Mouse (Mus musculus): ENCODE data around the gene Ssxb6. TPM values are rescaled to one million over a fixed set of nuclear protein-coding genes. Genes with fewer than 3 reads are reported as not detected.
"Not testable (repeated sequence)": the region's sequence is repeated elsewhere in the genome, so short reads cannot be mapped to it uniquely, and the experiment has no call there.

The Ssxb6 gene
- polyA plus RNA-seq (2015; fragmentation: Nextera tagmentation; extraction: Ambion mirVana): not detected in 2 replicates

DNA sequence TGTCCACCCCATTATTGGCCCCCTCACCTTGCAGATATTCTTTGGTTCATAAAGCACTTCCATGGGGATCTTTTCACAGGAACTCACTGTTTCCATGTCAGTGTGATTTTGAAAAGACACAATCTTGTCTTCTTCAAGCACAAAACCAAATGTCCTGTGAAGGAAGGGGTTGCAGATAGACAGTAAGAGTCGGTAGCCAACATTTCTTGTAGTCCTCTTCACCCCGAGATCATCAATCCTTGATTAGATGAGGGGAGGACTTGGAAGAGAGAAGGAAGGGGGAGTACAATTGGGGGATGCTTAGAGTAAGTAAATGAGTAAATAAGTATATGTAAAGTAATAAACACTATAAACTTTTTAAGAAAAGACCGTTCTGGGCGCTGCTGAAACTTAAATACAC is at the start of gene Ssxb6:
Gene Ssxb6 (minus strand): TSS at position 101 of the 400 bp plus-strand sequence.
- not testable (repeated sequence) for H3K36me3 ChIP-seq; H3K27ac ChIP-seq; H3K4me1 ChIP-seq; H3K27me3 ChIP-seq (replicated peaks); H3K9ac ChIP-seq; H3K9me3 ChIP-seq; H3K4me2 ChIP-seq; ATAC-seq (ENCODE audit: insufficient read depth, low FRiP score, low read depth); H3K4me3 ChIP-seq (replicated peaks)
- 78% methylated on average over 4 of the region's 4 CpGs for whole genome bisulfite sequencing

DNA sequence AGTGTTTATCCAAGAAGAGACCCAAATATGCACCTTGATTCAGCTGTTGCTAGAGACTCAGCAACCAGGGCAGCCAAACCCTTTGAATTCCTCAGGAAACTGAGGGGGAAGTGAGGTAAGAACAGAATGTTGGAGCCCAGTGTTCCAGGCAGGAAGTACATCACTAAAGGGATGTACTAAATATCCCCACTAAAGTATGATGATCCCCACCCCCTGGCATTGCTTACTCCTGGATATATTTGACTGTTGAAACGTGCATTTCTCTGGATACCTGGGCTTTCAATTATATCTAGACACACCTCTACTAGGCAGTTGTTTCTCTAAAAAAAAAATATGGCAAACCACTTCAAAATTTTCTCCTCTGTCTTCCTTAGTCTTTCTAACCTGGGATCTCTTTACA is 43.7 kb upstream of the Ssxb6 start, which contains the start of gene Ssxb3:
Gene Ssxb3 (minus strand): TSS at position 101 of the 400 bp plus-strand sequence.
- H3K36me3 ChIP-seq; H3K9me3 ChIP-seq; H3K4me1 ChIP-seq; H3K27ac ChIP-seq; ATAC-seq (ENCODE audit: insufficient read depth, low FRiP score, low read depth); H3K27me3 ChIP-seq (replicated peaks); H3K4me3 ChIP-seq (replicated peaks); H3K4me2 ChIP-seq; H3K9ac ChIP-seq: not testable (repeated sequence)
- 21% methylated on average over 1 of the region's 1 CpGs for WGBS

DNA sequence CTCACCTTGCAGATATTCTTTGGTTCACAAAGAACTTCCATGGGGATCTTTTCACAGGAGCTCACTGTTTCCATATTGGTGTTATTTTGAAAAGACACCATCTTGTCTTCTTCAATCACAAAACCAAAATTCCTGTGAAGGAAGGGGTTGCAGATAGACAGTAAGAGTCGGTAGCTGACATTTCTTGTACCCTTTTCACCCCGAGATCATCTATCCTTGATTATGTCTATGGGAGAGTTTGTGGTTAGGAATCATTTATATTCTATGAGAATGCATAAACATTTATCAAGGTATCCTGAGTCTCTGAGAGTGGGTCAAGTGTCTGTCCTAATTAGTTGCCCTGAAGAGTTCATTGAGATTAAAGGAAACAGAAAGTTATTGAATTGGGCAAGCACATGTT is 23.2 kb downstream of the Ssxb6 start, which contains the start of gene Gm14459:
Gene Gm14459 (minus strand): TSS at position 101 of the 400 bp plus-strand sequence.
- Histone ChIP-seq H3K4me2 (no peak within 1 kb of the TSS), H3K4me1 (no peaks in the 10 kb centered on the region), H3K36me3 (no peaks in the 10 kb centered on the region), H3K27ac (no peak within 1 kb of the TSS), H3K27me3 (replicated peaks) (no peaks in the 10 kb centered on the region), H3K9ac (no peak within 1 kb of the TSS), H3K9me3 (no peaks in the 10 kb centered on the region), H3K4me3 (replicated peaks) (no peak within 1 kb of the TSS)
- WGBS: 73% methylated on average over 2 of the region's 2 CpGs
- ATAC-seq (ENCODE audit: insufficient read depth, low FRiP score, low read depth): no peak

Other genes with a start within 250 kb of the Ssxb6 start
- not detected in 2 replicates for gene Ssxb10, start 220.8 kb downstream of the Ssxb6 start, polyA plus RNA-seq (2015; fragmentation: Nextera tagmentation; extraction: Ambion mirVana)
- gene Ssxb9, start 181.3 kb downstream of the Ssxb6 start, polyA plus RNA-seq (2015; fragmentation: Nextera tagmentation; extraction: Ambion mirVana): not detected in 2 replicates
- not detected in 2 replicates for gene Ssxb1, start 134.9 kb downstream of the Ssxb6 start, polyA plus RNA-seq (2015; fragmentation: Nextera tagmentation; extraction: Ambion mirVana)
- not detected in 2 replicates for gene Ssxb2, start 86.5 kb downstream of the Ssxb6 start, polyA plus RNA-seq (2015; fragmentation: Nextera tagmentation; extraction: Ambion mirVana)
- gene Gm14459, start 23.3 kb downstream of the Ssxb6 start, polyA plus RNA-seq (2015; fragmentation: Nextera tagmentation; extraction: Ambion mirVana): not detected in 2 replicates
- not detected in 2 replicates for gene Ssxb3, start 43.6 kb upstream of the Ssxb6 start, polyA plus RNA-seq (2015; fragmentation: Nextera tagmentation; extraction: Ambion mirVana)
- gene Ssxb8, start 142.6 kb upstream of the Ssxb6 start, polyA plus RNA-seq (2015; fragmentation: Nextera tagmentation; extraction: Ambion mirVana): not detected in 2 replicates
- gene Ssx9, start 200.2 kb upstream of the Ssxb6 start, polyA plus RNA-seq (2015; fragmentation: Nextera tagmentation; extraction: Ambion mirVana): not detected in 2 replicates

Data from stomach, embryonic 15.5 days (tissue).